Mouse (Mus musculus) kidney, adult 11 months (tissue): ENCODE measurements around the gene Vmn2r30.
"Not testable (repeated sequence)": the region's sequence is repeated elsewhere in the genome, so short reads cannot be mapped to it uniquely, and the experiment has no call there.

ENCODE experiments used
- DNase-seq: peaks from one replicate; pipeline ENCODE4 v3.0.0; 2022

Gene Vmn2r30

GRCm38 (mm10) chr7:7337509-7337908 is at the start of gene Vmn2r30:
Vmn2r30 (minus strand) TSS chr7:7337609.
- DNase-seq, result not testable (repeated sequence)

- peak; percentile 6 for DNase-seq
Observed at GRCm38 (mm10) chr7:7374431-7374830, 37.0 kb upstream of the Vmn2r30 start, which contains the start of gene Gm45783. Gm45783 (minus strand) TSS chr7:7374573.

GRCm38 (mm10) chr7:7295595-7295994 is 41.8 kb downstream of the Vmn2r30 start:
- peak; percentile 27 for DNase-seq

GRCm38 (mm10) chr7:7281383-7281782 is 56.0 kb downstream of the Vmn2r30 start:
- no peak for DNase-seq

- peak; percentile 94 for DNase-seq
Observed at GRCm38 (mm10) chr7:7277966-7278567, 59.3 kb downstream of the Vmn2r30 start, which contains the start of gene Gm45844. Gm45844 (minus strand) TSS chr7:7278289.

GRCm38 (mm10) chr7:7277556-7277955 is 59.9 kb downstream of the Vmn2r30 start:
- DNase-seq, result peak; percentile 39
